Mouse (Mus musculus): ENCODE results near the gene Gab1. TPM values are rescaled to one million over a fixed set of nuclear protein-coding genes. Genes with fewer than 3 reads are reported as not detected.
A peak's percentile ranks its signal among the peaks of the same experiment; 100 is the strongest.
"Not testable (repeated sequence)": the region's sequence is repeated elsewhere in the genome, so short reads cannot be mapped to it uniquely, and the experiment has no call there.

The Gab1 gene
- polyA plus RNA-seq, 1 experiment from 2014 or later = 24.8 TPM

DNA sequence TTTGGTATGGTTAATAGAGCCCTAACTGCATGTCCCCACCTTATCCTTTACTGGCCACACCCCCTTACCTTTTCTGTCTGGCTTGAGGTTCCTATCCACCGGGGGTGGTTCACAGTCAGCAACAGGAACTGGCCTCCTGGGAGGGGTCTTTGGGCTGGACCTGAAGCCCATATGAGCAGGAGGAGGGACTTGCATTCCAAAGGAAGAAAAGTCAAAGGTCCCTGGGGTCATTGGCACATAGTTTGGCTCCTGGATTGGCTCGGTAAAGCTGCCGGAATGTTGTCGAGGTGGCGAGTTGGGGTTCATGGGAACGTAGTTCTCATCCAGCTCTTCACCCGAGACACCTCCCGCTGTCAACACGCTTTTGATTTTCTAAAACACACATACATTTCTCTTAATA lies 95.8 kb downstream of the Gab1 start:
- peaks cover 5% of the 10 kb centered on the region for H3K4me1 ChIP-seq
- H3K27ac ChIP-seq = no peak overlapping the region
- H3K4me3 ChIP-seq = no peak overlapping the region
- 83% methylated on average over 9 of the region's 9 CpGs for WGBS
- no peak for DNase-seq (ENCODE audit: low spot score)
- peaks cover 88% of the 10 kb centered on the region for H3K36me3 ChIP-seq
- no peaks in the 10 kb centered on the region for H3K27me3 ChIP-seq (ENCODE audit: insufficient read depth, poor library complexity, severe bottlenecking)
- H3K9me3 ChIP-seq = no peaks in the 10 kb centered on the region

- peaks cover 85% of the 10 kb centered on the region for H3K36me3 ChIP-seq
Observed at GRCm38 (mm10) chr8:80783271-80783670, 97.0 kb downstream of the Gab1 start.

GRCm38 (mm10) chr8:80781338-80781737 lies 99.0 kb downstream of the Gab1 start:
- Histone ChIP-seq H3K4me1 (peaks cover 9% of the 10 kb centered on the region), H3K27ac (no peak overlapping the region), H3K4me3 (no peak overlapping the region), H3K27me3 (ENCODE audit: insufficient read depth, poor library complexity, severe bottlenecking) (no peaks in the 10 kb centered on the region), H3K36me3 (peaks cover 88% of the 10 kb centered on the region), H3K9me3 (no peaks in the 10 kb centered on the region)
- no peak for DNase-seq (ENCODE audit: low spot score)
- 79% methylated on average over 10 of the region's 10 CpGs for WGBS

More at GRCm38 (mm10) chr8:80783271-80783670, 97.0 kb downstream of the Gab1 start:
- Histone ChIP-seq H3K27ac (no peak overlapping the region), H3K9me3 (no peaks in the 10 kb centered on the region), H3K27me3 (ENCODE audit: insufficient read depth, poor library complexity, severe bottlenecking) (no peaks in the 10 kb centered on the region), H3K4me1 (peaks cover 9% of the 10 kb centered on the region), H3K4me3 (no peak overlapping the region)
- 92% methylated on average over 4 of the region's 4 CpGs for WGBS
- no peak for DNase-seq (ENCODE audit: low spot score)

- DNase-seq (ENCODE audit: low spot score) = no peak
- Histone ChIP-seq H3K4me1 (peaks cover 9% of the 10 kb centered on the region), H3K27ac (no peak overlapping the region), H3K9me3 (no peaks in the 10 kb centered on the region), H3K4me3 (no peak overlapping the region), H3K27me3 (ENCODE audit: insufficient read depth, poor library complexity, severe bottlenecking) (no peaks in the 10 kb centered on the region), H3K36me3 (peaks cover 81% of the 10 kb centered on the region)
- WGBS = 92% methylated on average over 4 of the region's 4 CpGs
Observed at GRCm38 (mm10) chr8:80780271-80780670, 100.0 kb downstream of the Gab1 start.

GRCm38 (mm10) chr8:80776436-80776835 lies 103.9 kb downstream of the Gab1 start:
- Histone ChIP-seq H3K4me3 (no peak overlapping the region), H3K36me3 (peaks cover 72% of the 10 kb centered on the region)
- WGBS = 77% methylated on average over 8 of the region's 8 CpGs

GRCm38 (mm10) chr8:80772732-80773460 lies 107.4 kb downstream of the Gab1 start:
- 93% methylated on average over 4 of the region's 4 CpGs for WGBS

More at GRCm38 (mm10) chr8:80776436-80776835, 103.9 kb downstream of the Gab1 start:
- H3K4me1 ChIP-seq = peaks cover 9% of the 10 kb centered on the region
- no peaks in the 10 kb centered on the region for H3K9me3 ChIP-seq
- H3K27me3 ChIP-seq (ENCODE audit: insufficient read depth, poor library complexity, severe bottlenecking) = no peaks in the 10 kb centered on the region
- DNase-seq (ENCODE audit: low spot score) = no peak
- no peak overlapping the region for H3K27ac ChIP-seq

GRCm38 (mm10) chr8:80768451-80768850 lies 111.9 kb downstream of the Gab1 start:
- Histone ChIP-seq H3K4me3 (no peak overlapping the region), H3K36me3 (peaks cover 87% of the 10 kb centered on the region), H3K9me3 (no peaks in the 10 kb centered on the region), H3K27ac (no peak overlapping the region), H3K27me3 (ENCODE audit: insufficient read depth, poor library complexity, severe bottlenecking) (no peaks in the 10 kb centered on the region), H3K4me1 (no peaks in the 10 kb centered on the region)
- no peak for DNase-seq (ENCODE audit: low spot score)
- 96% methylated on average over 6 of the region's 6 CpGs for WGBS

More at GRCm38 (mm10) chr8:80772732-80773460, 107.4 kb downstream of the Gab1 start:
- no peak overlapping the region for H3K4me3 ChIP-seq
- DNase-seq (ENCODE audit: low spot score) = no peak
- peaks cover 78% of the 10 kb centered on the region for H3K36me3 ChIP-seq
- no peaks in the 10 kb centered on the region for H3K4me1 ChIP-seq
- H3K27ac ChIP-seq = no peak overlapping the region
- H3K9me3 ChIP-seq = no peaks in the 10 kb centered on the region
- no peaks in the 10 kb centered on the region for H3K27me3 ChIP-seq (ENCODE audit: insufficient read depth, poor library complexity, severe bottlenecking)

- H3K4me1 ChIP-seq = peaks cover 8% of the 10 kb centered on the region; the same call in 1 of the 2 replicates
- peak; percentile 93 for DNase-seq (ENCODE audit: low spot score)
- H3K36me3 ChIP-seq = no peaks in the 10 kb centered on the region
Observed at GRCm38 (mm10) chr8:80753017-80753715, 127.2 kb downstream of the Gab1 start.

GRCm38 (mm10) chr8:80752429-80752828 lies 127.9 kb downstream of the Gab1 start:
- no peak for DNase-seq (ENCODE audit: low spot score)
- Histone ChIP-seq H3K9me3 (no peaks in the 10 kb centered on the region), H3K27me3 (ENCODE audit: insufficient read depth, poor library complexity, severe bottlenecking) (no peaks in the 10 kb centered on the region), H3K27ac (no peak overlapping the region), H3K4me3 (no peak overlapping the region), H3K4me1 (peaks cover 8% of the 10 kb centered on the region; the same call in 1 of the 2 replicates), H3K36me3 (no peaks in the 10 kb centered on the region)
- 61% methylated on average over 7 of the region's 7 CpGs for WGBS

More at GRCm38 (mm10) chr8:80753017-80753715, 127.2 kb downstream of the Gab1 start:
- 29% methylated on average over 9 of the region's 9 CpGs for WGBS
- Histone ChIP-seq H3K27me3 (ENCODE audit: insufficient read depth, poor library complexity, severe bottlenecking) (no peaks in the 10 kb centered on the region), H3K4me3 (no peak overlapping the region), H3K9me3 (no peaks in the 10 kb centered on the region), H3K27ac (no peak overlapping the region)

GRCm38 (mm10) chr8:80749091-80749490 lies 131.2 kb downstream of the Gab1 start:
- no peaks in the 10 kb centered on the region for H3K9me3 ChIP-seq
- H3K4me3 ChIP-seq = no peak overlapping the region
- 89% methylated on average over 4 of the region's 4 CpGs for WGBS
- no peak for DNase-seq (ENCODE audit: low spot score)
- H3K27me3 ChIP-seq (ENCODE audit: insufficient read depth, poor library complexity, severe bottlenecking) = no peaks in the 10 kb centered on the region
- H3K4me1 ChIP-seq = peaks cover 8% of the 10 kb centered on the region; the same call in 1 of the 2 replicates
- H3K36me3 ChIP-seq = no peaks in the 10 kb centered on the region
- H3K27ac ChIP-seq = no peak overlapping the region

DNA sequence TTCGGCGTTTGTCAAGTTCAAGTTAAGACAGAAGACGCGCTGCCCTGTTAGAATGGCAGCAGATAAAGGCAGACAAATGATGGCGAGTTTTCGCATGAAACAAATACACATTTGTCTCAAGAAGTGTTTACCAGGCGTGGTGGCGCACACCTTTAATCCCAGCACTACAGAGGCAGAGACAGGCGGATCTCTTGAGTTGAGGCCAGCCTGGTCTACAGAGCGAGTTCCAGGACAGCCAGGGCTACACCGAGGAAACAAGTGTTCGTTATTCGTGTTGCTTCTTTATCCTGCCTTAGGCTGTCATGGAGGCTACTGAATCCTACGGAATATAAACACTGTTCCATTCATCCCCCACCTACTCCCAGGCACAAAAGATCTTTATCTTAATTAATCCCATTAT lies 140.4 kb downstream of the Gab1 start:
- Histone ChIP-seq H3K27me3 (ENCODE audit: insufficient read depth, poor library complexity, severe bottlenecking) (no peaks in the 10 kb centered on the region), H3K4me3 (peak overlapping the region; percentile 91), H3K9me3 (no peaks in the 10 kb centered on the region), H3K4me1 (peaks cover 8% of the 10 kb centered on the region; the same call in 1 of the 2 replicates), H3K27ac (peak overlapping the region; percentile 83), H3K36me3 (peaks cover 15% of the 10 kb centered on the region)
- no peak for DNase-seq (ENCODE audit: low spot score)
- 13% methylated on average over 14 of the region's 14 CpGs for WGBS

DNA sequence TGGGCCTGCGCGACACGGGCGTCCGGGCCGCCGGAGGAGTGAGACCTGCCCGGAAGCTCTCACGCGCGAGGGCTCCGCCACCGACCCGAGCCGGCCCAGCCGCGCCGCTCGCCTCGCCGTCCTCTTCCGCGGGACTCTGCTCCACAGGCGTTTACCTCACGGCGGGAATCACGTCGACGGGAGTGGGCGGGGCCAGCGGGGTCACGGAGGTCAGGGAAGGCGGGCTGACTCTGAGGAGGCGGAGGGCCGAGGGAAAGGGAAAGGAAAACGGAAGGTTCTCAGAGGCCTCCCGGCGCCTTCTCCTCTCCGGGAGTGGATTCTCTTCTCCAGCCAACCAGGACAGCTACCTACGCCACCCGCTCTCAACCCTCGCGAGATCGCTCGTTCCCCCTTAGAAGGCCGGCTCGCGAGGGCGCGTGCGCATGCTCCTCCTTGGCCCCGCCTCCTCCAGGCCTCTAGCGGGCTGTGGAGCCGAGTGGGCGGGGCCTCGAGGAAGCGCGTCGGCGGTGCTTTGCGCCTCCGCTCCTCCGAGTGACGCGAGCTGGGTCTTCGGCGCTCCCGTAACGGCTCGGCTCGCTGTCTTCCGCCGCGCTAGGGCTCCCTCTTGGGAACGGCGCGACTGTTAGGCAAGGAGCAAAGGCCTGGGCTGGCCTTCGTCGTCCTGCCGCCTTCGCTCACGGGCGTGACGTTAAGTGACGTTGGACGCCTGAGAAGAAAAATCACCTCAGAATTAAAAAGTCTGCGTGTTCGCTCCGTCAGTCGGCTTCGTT lies 141.0 kb downstream of the Gab1 start, which contains the start of gene Smarca5:
Smarca5 (minus strand) TSS at position 343 of the 770 bp plus-strand sequence.
- not testable (repeated sequence) for H3K9me3 ChIP-seq; H3K27me3 ChIP-seq (ENCODE audit: insufficient read depth, poor library complexity, severe bottlenecking); H3K4me1 ChIP-seq
- peaks cover 21% of the 10 kb centered on the region for H3K36me3 ChIP-seq
- peak within 1 kb of the TSS; percentile 91 for H3K4me3 ChIP-seq
- 1% methylated on average over 91 of the region's 91 CpGs for WGBS
- peak within 1 kb of the TSS; percentile 96 for H3K27ac ChIP-seq
- DNase-seq (ENCODE audit: low spot score) = peak; percentile 95
